Mouse (Mus musculus) embryo, embryonic 10.5 days (tissue): ENCODE data around the gene Btn1a1.
A peak's percentile ranks its signal among the peaks of the same experiment; 100 is the strongest.

Source experiments
- DNase-seq: peaks from one replicate; pipeline ENCODE4 v3.0.0-alpha.2; 2015; ENCODE audit warnings: low spot score

Gene Btn1a1

GRCm38 (mm10) chr13:23465600-23466109 is at the start of gene Btn1a1:
Gene Btn1a1, minus strand, starts transcription at chr13:23465901.
- DNase-seq: peak; percentile 56

GRCm38 (mm10) chr13:23515281-23515680 is 49.6 kb upstream of the Btn1a1 start:
- DNase-seq: no peak

- no peak for DNase-seq
Observed at GRCm38 (mm10) chr13:23513517-23513916, 47.8 kb upstream of the Btn1a1 start.

GRCm38 (mm10) chr13:23510127-23510526 is 44.4 kb upstream of the Btn1a1 start:
- peak; percentile 45 for DNase-seq

GRCm38 (mm10) chr13:23506819-23507515 is 41.3 kb upstream of the Btn1a1 start:
- peak; percentile 77 for DNase-seq

- DNase-seq: peak; percentile 89
Observed at GRCm38 (mm10) chr13:23506351-23506750, 40.6 kb upstream of the Btn1a1 start.

GRCm38 (mm10) chr13:23505662-23506345 is 40.1 kb upstream of the Btn1a1 start:
- peak; percentile 65 for DNase-seq

- DNase-seq: peak; percentile 94
Observed at GRCm38 (mm10) chr13:23503797-23504196, 38.1 kb upstream of the Btn1a1 start.

GRCm38 (mm10) chr13:23502916-23503315 is 37.2 kb upstream of the Btn1a1 start:
- no peak for DNase-seq

GRCm38 (mm10) chr13:23502031-23502567 is 36.4 kb upstream of the Btn1a1 start:
- DNase-seq: no peak

GRCm38 (mm10) chr13:23501511-23501910 is 35.8 kb upstream of the Btn1a1 start:
- no peak for DNase-seq

- peak; percentile 96 for DNase-seq
Observed at GRCm38 (mm10) chr13:23500424-23501200, 34.9 kb upstream of the Btn1a1 start.

GRCm38 (mm10) chr13:23499943-23500342 is 34.2 kb upstream of the Btn1a1 start:
- DNase-seq: peak; percentile 52

- DNase-seq: peak; percentile 67
Observed at GRCm38 (mm10) chr13:23498653-23499052, 33.0 kb upstream of the Btn1a1 start.

GRCm38 (mm10) chr13:23497656-23498321 is 32.1 kb upstream of the Btn1a1 start:
- peak; percentile 89 for DNase-seq

GRCm38 (mm10) chr13:23495526-23495925 is 29.8 kb upstream of the Btn1a1 start:
- DNase-seq: no peak

- DNase-seq: peak; percentile 77
Observed at GRCm38 (mm10) chr13:23491990-23492389, 26.3 kb upstream of the Btn1a1 start.

GRCm38 (mm10) chr13:23491263-23491662 is 25.6 kb upstream of the Btn1a1 start:
- no peak for DNase-seq

- DNase-seq: no peak
Observed at GRCm38 (mm10) chr13:23490863-23491262, 25.2 kb upstream of the Btn1a1 start.

GRCm38 (mm10) chr13:23488400-23489322 is 23.0 kb upstream of the Btn1a1 start, which contains the start of gene Btn2a2:
Gene Btn2a2, minus strand, starts transcription at chr13:23488857.
- peak; percentile 89 for DNase-seq
